Mouse (Mus musculus) ES-E14 (cell line): ENCODE measurements at regions not wholly inside any gene's neighbourhood (a gene's known extent, or its start where the extent isn't known, plus 50 kb on each side); places are given as distances from the start of the nearest gene placed in this dataset.

ENCODE experiments used
- DNase-seq: peaks from one replicate; pipeline ENCODE4 v3.0.0-alpha.2; 2013; ENCODE audit warnings: low read depth, low spot score
- H3K27ac ChIP-seq: 2 replicates; pipeline ENCODE4 v1.5.1; 2012; ENCODE audit warnings: low read depth, mild to moderate bottlenecking, low read length, moderate library complexity, mixed read lengths; ENCODE audit not compliant: poor library complexity, insufficient read depth, severe bottlenecking
- H3K36me3 ChIP-seq: 2 replicates; pipeline ENCODE4 v1.6.1; 2012; ENCODE audit warnings: mild to moderate bottlenecking, low read length, moderate library complexity, mixed read lengths; ENCODE audit not compliant: control insufficient read depth, poor library complexity, insufficient read depth, severe bottlenecking
- H3K4me1 ChIP-seq, 2 experiments: fragments of 150-350 bp in 1 of 2; sonication (generic) in 1 of 2; 2 replicates each; pipeline ENCODE4 v1.6.1; 2012; ENCODE audit warnings: low read length in 2 of 2, mild to moderate bottlenecking in 1 of 2, mixed read lengths in 1 of 2; ENCODE audit not compliant: control insufficient read depth in 2 of 2, insufficient read depth in 2 of 2, poor library complexity in 1 of 2
- H3K4me3 ChIP-seq, 2 experiments: fragments of 150-350 bp in 1 of 2; sonication (generic) in 1 of 2; 2 replicates each; pipeline ENCODE4 v1.5.1; 2012; ENCODE audit warnings: low read length in 2 of 2, low read depth in 1 of 2, mild to moderate bottlenecking in 1 of 2, mixed read lengths in 1 of 2; ENCODE audit not compliant: insufficient read depth in 1 of 2, poor library complexity in 1 of 2, severe bottlenecking in 1 of 2
- H3K9ac ChIP-seq: 2 replicates; pipeline ENCODE4 v1.6.1; 2012; ENCODE audit warnings: low read depth, mild to moderate bottlenecking, low read length, mixed read lengths; ENCODE audit not compliant: poor library complexity, insufficient read depth, severe bottlenecking
- H3K9me3 ChIP-seq: fragments of 150-350 bp; sonication (generic); 2 replicates; pipeline ENCODE4 v1.6.1; 2012; ENCODE audit warnings: low read depth, mild to moderate bottlenecking, low read length; ENCODE audit not compliant: control insufficient read depth, insufficient read depth
- CHD2 ChIP-seq: IDR thresholded peaks from 2 replicates; pipeline ENCODE4 v1.6.1; 2014; ENCODE audit warnings: mild to moderate bottlenecking, low read depth, low read length, inconsistent platforms
- HCFC1 ChIP-seq: IDR thresholded peaks from 2 replicates; pipeline ENCODE4 v1.6.1; 2012; ENCODE audit warnings: low read length, inconsistent platforms, borderline replicate concordance; ENCODE audit not compliant: insufficient read depth
- MAFK ChIP-seq: IDR thresholded peaks from 2 replicates; pipeline ENCODE4 v1.6.1; 2014; ENCODE audit warnings: mild to moderate bottlenecking, low read depth, low read length, inconsistent platforms; ENCODE audit not compliant: insufficient read depth
- ZC3H11A ChIP-seq: IDR thresholded peaks from 2 replicates; pipeline ENCODE4 v1.6.1; 2012; ENCODE audit warnings: low read depth, mild to moderate bottlenecking, inconsistent platforms, low read length, borderline replicate concordance
- ZNF384 ChIP-seq: IDR thresholded peaks from 2 replicates; pipeline ENCODE4 v1.6.1; 2012; ENCODE audit warnings: low read depth, low read length, inconsistent platforms
- in situ Hi-C, 2 experiments: fragments of 600-800 bp; cut with MboI; formaldehyde crosslinking; loops; one replicate each; pipeline ENCODE4 v1.15.1; 2025; ENCODE audit warnings: low sequenced_read_pairs in 2 of 2, inconsistent platforms in 1 of 2; ENCODE audit not compliant: unreplicated experiment in 2 of 2

- no peak for DNase-seq
- TF ChIP-seq CHD2 = no peak
- no peak for TF ChIP-seq MAFK
- no peak for TF ChIP-seq ZNF384
- no peak for TF ChIP-seq HCFC1
- TF ChIP-seq ZC3H11A = no peak
- Histone ChIP-seq H3K4me1 (no peaks in the 10 kb centered on the region), H3K36me3 (no peaks in the 10 kb centered on the region), H3K27ac (no peak overlapping the region), H3K9me3 (no peaks in the 10 kb centered on the region), H3K4me3 (no peak overlapping the region), H3K9ac (no peak overlapping the region)
- in situ Hi-C loops = no loop called here
These were observed 331.9 kb downstream of the 3100002H09Rik start for GRCm38 (mm10) chr4:124278681-124279080.

- DNase-seq = no peak
These were observed 333.0 kb downstream of the 3100002H09Rik start for GRCm38 (mm10) chr4:124277456-124278181.

GRCm38 (mm10) chr4:124276741-124277455 is 333.7 kb downstream of the 3100002H09Rik start:
- TF ChIP-seq HCFC1 = no peak
- no peak for TF ChIP-seq CHD2
- no peak for TF ChIP-seq ZC3H11A
- TF ChIP-seq MAFK = no peak
- Histone ChIP-seq H3K9me3 (no peaks in the 10 kb centered on the region), H3K4me1 (no peaks in the 10 kb centered on the region), H3K4me3 (peak overlapping the region; percentile 31 to 62), H3K27ac (no peak overlapping the region), H3K36me3 (no peaks in the 10 kb centered on the region), H3K9ac (no peak overlapping the region)
- no peak for DNase-seq
- in situ Hi-C loops = no loop called here

More at GRCm38 (mm10) chr4:124277456-124278181, 333.0 kb downstream of the 3100002H09Rik start:
- no peaks in the 10 kb centered on the region for H3K9me3 ChIP-seq
- no peaks in the 10 kb centered on the region for H3K4me1 ChIP-seq
- H3K9ac ChIP-seq = peak overlapping the region; percentile 21; the same call in 1 of the 2 replicates
- H3K27ac ChIP-seq = no peak overlapping the region
- H3K36me3 ChIP-seq = no peaks in the 10 kb centered on the region
- TF ChIP-seq ZNF384 = no peak
- no peak for TF ChIP-seq CHD2
- TF ChIP-seq MAFK = no peak
- TF ChIP-seq ZC3H11A = no peak
- in situ Hi-C loops = no loop called here
- peak overlapping the region; percentile 31 to 62 for H3K4me3 ChIP-seq

- Histone ChIP-seq H3K27ac (no peak overlapping the region), H3K9ac (no peak overlapping the region), H3K4me1 (no peaks in the 10 kb centered on the region), H3K36me3 (no peaks in the 10 kb centered on the region), H3K9me3 (no peaks in the 10 kb centered on the region), H3K4me3 (no peak overlapping the region)
- DNase-seq = no peak
- no peak for TF ChIP-seq HCFC1
- no peak for TF ChIP-seq ZC3H11A
- no peak for TF ChIP-seq CHD2
- TF ChIP-seq MAFK = no peak
- TF ChIP-seq ZNF384 = no peak
- in situ Hi-C loops = no loop called here
These were observed 338.6 kb downstream of the 3100002H09Rik start for GRCm38 (mm10) chr4:124272002-124272401.
